Mouse (Mus musculus) embryonic facial prominence, embryonic 11.5 days (tissue): ENCODE results near the gene Bend3. TPM values are rescaled to one million over a fixed set of nuclear protein-coding genes. Genes with fewer than 3 reads are reported as not detected.
A peak's percentile ranks its signal among the peaks of the same experiment; 100 is the strongest.
"Not testable (repeated sequence)": the region's sequence is repeated elsewhere in the genome, so short reads cannot be mapped to it uniquely, and the experiment has no call there.

Experiments used
- ATAC-seq: fragments of 200-750 bp; cut with Nextera tagmentation; replicated peaks from 2 replicates; pipeline ENCODE4 v1.8.0; 2017; ENCODE audit warnings: low read depth; ENCODE audit not compliant: insufficient number of reproducible peaks, low FRiP score, low TSS enrichment
- DNase-seq: peaks from one replicate; pipeline ENCODE4 v3.0.0-alpha.2; 2015; ENCODE audit warnings: low spot score
- H3K27ac ChIP-seq: fragments of 300-500 bp; sonication (generic); replicated peaks from 2 replicates; pipeline ENCODE4 v1.5.1; 2014; ENCODE audit warnings: mild to moderate bottlenecking, low read depth, low read length, control low read depth
- H3K27me3 ChIP-seq: fragments of 300-500 bp; sonication (generic); 2 replicates; pipeline ENCODE4 v1.6.1; 2014; ENCODE audit warnings: mild to moderate bottlenecking, low read length, moderate library complexity, mixed read lengths; ENCODE audit not compliant: control insufficient read depth, insufficient read depth
- H3K36me3 ChIP-seq: fragments of 300-500 bp; sonication (generic); replicated peaks from 2 replicates; pipeline ENCODE4 v1.6.1; 2014; ENCODE audit warnings: low read depth, mild to moderate bottlenecking, low read length, moderate library complexity, mixed read lengths; ENCODE audit not compliant: control insufficient read depth, insufficient read depth
- H3K4me1 ChIP-seq: fragments of 300-500 bp; sonication (generic); 2 replicates; pipeline ENCODE4 v1.6.1; 2014; ENCODE audit warnings: low read length, mixed read lengths; ENCODE audit not compliant: control insufficient read depth, insufficient read depth
- H3K4me2 ChIP-seq: fragments of 300-500 bp; sonication (generic); 2 replicates; pipeline ENCODE4 v1.6.1; 2014; ENCODE audit warnings: low read depth, mild to moderate bottlenecking, control low read depth, low read length, moderate library complexity
- H3K4me3 ChIP-seq: fragments of 300-500 bp; sonication (generic); 2 replicates; pipeline ENCODE4 v1.5.1; 2014; ENCODE audit warnings: low read depth, low read length, control low read depth
- H3K9ac ChIP-seq: fragments of 300-500 bp; sonication (generic); replicated peaks from 2 replicates; pipeline ENCODE4 v1.6.1; 2014; ENCODE audit warnings: mild to moderate bottlenecking, control low read depth, low read length
- H3K9me3 ChIP-seq: fragments of 300-500 bp; sonication (generic); replicated peaks from 2 replicates; pipeline ENCODE4 v1.6.1; 2016; ENCODE audit warnings: mild to moderate bottlenecking, low read length, inconsistent platforms, mixed read lengths; ENCODE audit not compliant: control insufficient read depth
- WGBS: fragments of 180-500 bp; shearing (Covaris S2); extraction: QIAGEN DNeasy Blood & Tissue Kit; methylation state at CpG from one replicate; pipeline ENCODE4 v1.1.7; 2014; 5-methylcytosine and 5-hydroxymethylcytosine counted together
- polyA plus RNA-seq: library from polyadenylated mRNA; unstranded; fragments of >200 nt; fragmentation: Nextera tagmentation; extraction: Ambion mirVana; gene quantifications from 2 replicates; pipeline ENCODE4 v1.2.1, GENCODE M21; 2014

Bend3 gene
- polyA plus RNA-seq, 1 experiment from 2014 or later, result 6.9 TPM

- no peak for ATAC-seq
- DNase-seq, result no peak
- no peaks in the 10 kb centered on the region for H3K27me3 ChIP-seq
- no peaks in the 10 kb centered on the region for H3K4me1 ChIP-seq
- H3K4me2 ChIP-seq, result no peak overlapping the region
- WGBS, result 82% methylated on average over 12 of the region's 13 CpGs
- H3K9me3 ChIP-seq, result no peaks in the 10 kb centered on the region
- H3K27ac ChIP-seq, result no peak overlapping the region
- no peak overlapping the region for H3K4me3 ChIP-seq
- H3K9ac ChIP-seq, result no peak overlapping the region
- no peaks in the 10 kb centered on the region; the same call in 1 of the 2 replicates for H3K36me3 ChIP-seq
Observed at GRCm38 (mm10) chr10:43518368-43518767, 39.7 kb downstream of the Bend3 start.

DNA sequence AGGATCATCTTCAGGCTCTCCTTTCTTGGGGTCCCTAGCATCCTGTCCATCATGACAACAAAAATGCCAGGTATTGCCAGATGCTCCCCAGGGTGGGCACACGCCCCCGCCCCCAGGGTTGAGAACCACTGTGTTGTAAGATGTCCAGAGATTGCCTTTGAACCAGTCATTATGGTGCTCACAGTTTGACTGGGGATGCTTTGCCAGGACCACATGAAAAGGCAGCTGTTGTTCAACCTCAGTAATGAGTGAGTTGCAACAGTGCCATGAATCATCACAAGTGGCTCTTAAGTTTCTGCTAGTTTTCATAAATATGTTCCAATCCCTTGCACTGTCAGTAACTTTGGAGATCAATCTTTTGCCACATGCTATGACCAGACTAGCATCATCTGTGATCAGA lies 41.3 kb downstream of the Bend3 start:
- WGBS, result 94% methylated on average over 2 of the region's 2 CpGs
- Histone ChIP-seq H3K4me2 (no peak overlapping the region), H3K9ac (no peak overlapping the region), H3K4me1 (no peaks in the 10 kb centered on the region), H3K36me3 (no peaks in the 10 kb centered on the region; the same call in 1 of the 2 replicates), H3K27me3 (no peaks in the 10 kb centered on the region), H3K27ac (no peak overlapping the region), H3K4me3 (no peak overlapping the region), H3K9me3 (no peaks in the 10 kb centered on the region)
- DNase-seq, result no peak
- no peak for ATAC-seq

DNA sequence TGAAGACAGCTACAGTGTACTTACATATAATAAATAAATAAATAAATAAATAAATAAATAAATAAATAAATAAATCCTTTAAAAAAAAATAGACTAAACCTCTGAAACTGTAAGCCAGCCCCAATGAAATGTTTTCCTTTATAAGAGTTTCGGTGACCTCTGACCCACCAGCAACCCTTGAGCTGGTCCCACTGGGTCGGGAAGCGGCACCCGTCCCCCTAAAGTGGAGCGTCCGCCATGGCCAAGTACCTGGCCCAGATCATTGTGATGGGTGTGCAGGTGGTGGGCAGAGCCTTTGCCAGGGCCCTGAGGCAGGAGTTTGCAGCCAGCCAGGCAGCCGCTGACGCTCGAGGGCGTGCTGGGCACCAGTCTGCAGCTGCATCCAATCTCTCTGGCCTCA lies 45.3 kb downstream of the Bend3 start, which contains the start of gene Gm9803:
TSS of gene Gm9803 (plus strand) at position 154 of the 400 bp plus-strand sequence.
- H3K4me1 ChIP-seq, H3K4me3 ChIP-seq, H3K4me2 ChIP-seq, H3K9me3 ChIP-seq, ATAC-seq, DNase-seq, H3K9ac ChIP-seq, H3K27me3 ChIP-seq, H3K36me3 ChIP-seq, H3K27ac ChIP-seq: not testable (repeated sequence)
- WGBS, result 94% methylated on average over 10 of the region's 10 CpGs

- DNase-seq (peak; percentile 60), ATAC-seq (peak; percentile 60; the same call in 1 of the 2 replicates)
- Histone ChIP-seq H3K27ac (0 out of 2 replicates have a peak overlapping the region, but pooled peaks have one; percentile 36), H3K9ac (peak overlapping the region; percentile 26; the same call in 1 of the 2 replicates), H3K27me3 (no peaks in the 10 kb centered on the region), H3K4me1 (no peaks in the 10 kb centered on the region), H3K36me3 (no peaks in the 10 kb centered on the region; the same call in none of the 2 replicates), H3K4me3 (no peak overlapping the region), H3K4me2 (no peak overlapping the region), H3K9me3 (no peaks in the 10 kb centered on the region)
- WGBS, result 48% methylated on average over 15 of the region's 15 CpGs
Observed at GRCm38 (mm10) chr10:43527283-43528269, 48.9 kb downstream of the Bend3 start.

- H3K27me3 ChIP-seq, result no peaks in the 10 kb centered on the region
- no peak overlapping the region for H3K4me2 ChIP-seq
- DNase-seq, result no peak
- no peaks in the 10 kb centered on the region for H3K9me3 ChIP-seq
- H3K27ac ChIP-seq, result no peak overlapping the region
- H3K4me3 ChIP-seq, result no peak overlapping the region
- no peak for ATAC-seq
- no peak overlapping the region for H3K9ac ChIP-seq
- no peaks in the 10 kb centered on the region for H3K4me1 ChIP-seq
- H3K36me3 ChIP-seq, result no peaks in the 10 kb centered on the region; the same call in 1 of the 2 replicates
- 93% methylated on average over 1 of the region's 1 CpGs for WGBS
Observed at GRCm38 (mm10) chr10:43534382-43534781, 55.8 kb downstream of the Bend3 start.

DNA sequence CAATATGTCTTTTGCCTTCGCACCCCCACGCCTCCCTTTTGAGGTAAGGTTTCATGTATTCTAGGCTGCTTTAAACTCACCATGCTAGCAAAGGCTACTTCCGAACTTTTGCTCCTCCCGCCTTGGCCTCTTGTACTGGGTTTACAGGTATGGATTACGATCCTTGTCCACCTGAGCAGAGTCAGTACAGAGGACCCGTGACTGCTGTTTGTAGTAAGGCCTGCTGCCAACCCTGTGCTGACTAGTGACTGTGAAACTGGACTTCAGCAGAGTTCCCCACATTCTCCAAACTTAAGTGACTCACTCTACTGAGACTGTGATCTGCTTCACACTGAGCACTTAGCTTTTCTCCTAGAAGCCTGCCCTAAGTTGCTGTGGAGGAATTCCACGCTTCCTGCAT lies 59.0 kb downstream of the Bend3 start:
- Histone ChIP-seq H3K27ac (no peak overlapping the region), H3K9me3 (no peaks in the 10 kb centered on the region), H3K4me1 (no peaks in the 10 kb centered on the region), H3K27me3 (no peaks in the 10 kb centered on the region), H3K4me2 (no peak overlapping the region), H3K9ac (no peak overlapping the region), H3K4me3 (no peak overlapping the region), H3K36me3 (no peaks in the 10 kb centered on the region; the same call in 1 of the 2 replicates)
- 93% methylated on average over 7 of the region's 7 CpGs for WGBS
- DNase-seq (no peak), ATAC-seq (no peak)

- 89% methylated on average over 5 of the region's 5 CpGs for WGBS
- no peaks in the 10 kb centered on the region for H3K9me3 ChIP-seq
Observed at GRCm38 (mm10) chr10:43538831-43539230, 60.2 kb downstream of the Bend3 start.

DNA sequence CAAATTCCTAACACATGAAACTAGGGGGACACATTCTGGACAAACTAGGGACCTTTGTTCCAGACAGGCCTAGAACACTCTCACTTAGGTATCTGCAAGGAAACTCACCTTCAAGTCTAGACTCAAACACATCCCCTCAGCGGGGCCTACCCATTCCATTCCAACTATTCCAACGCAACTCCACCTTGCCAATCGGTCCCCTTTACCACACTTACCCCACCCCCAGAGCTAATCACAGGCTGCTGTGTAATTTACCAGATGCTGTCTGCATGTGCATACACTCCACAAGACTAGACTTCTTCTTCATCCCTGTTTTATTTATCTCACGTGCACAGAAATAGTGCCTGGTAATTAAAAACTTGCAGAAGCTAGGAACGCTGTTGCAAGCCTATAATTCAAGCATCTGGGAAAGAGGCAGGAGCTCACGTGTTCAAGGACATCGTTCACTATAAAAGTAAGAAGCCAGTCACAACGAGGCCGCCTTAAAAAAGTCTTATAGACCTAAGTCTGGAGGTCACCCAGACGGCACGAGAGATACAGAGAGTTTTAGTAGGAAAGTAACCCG lies 61.2 kb downstream of the Bend3 start:
- ATAC-seq (no peak), DNase-seq (no peak)
- Histone ChIP-seq H3K4me2 (peak overlapping the region; percentile 37), H3K9me3 (no peaks in the 10 kb centered on the region), H3K27ac (no peak overlapping the region), H3K4me1 (no peaks in the 10 kb centered on the region), H3K27me3 (no peaks in the 10 kb centered on the region), H3K4me3 (peak overlapping the region; percentile 91), H3K36me3 (no peaks in the 10 kb centered on the region), H3K9ac (peak overlapping the region; percentile 88)
- 21% methylated on average over 12 of the region's 12 CpGs for WGBS

More at GRCm38 (mm10) chr10:43538831-43539230, 60.2 kb downstream of the Bend3 start:
- no peak for ATAC-seq
- Histone ChIP-seq H3K9ac (no peak overlapping the region), H3K4me2 (no peak overlapping the region), H3K4me3 (no peak overlapping the region), H3K4me1 (no peaks in the 10 kb centered on the region), H3K27me3 (no peaks in the 10 kb centered on the region), H3K36me3 (no peaks in the 10 kb centered on the region), H3K27ac (no peak overlapping the region)
- no peak for DNase-seq
